Mouse (Mus musculus) thymus, postnatal 36 days (tissue): Measurements from ENCODE around the gene Btbd9.
"Not testable (repeated sequence)": the region's sequence is repeated elsewhere in the genome, so short reads cannot be mapped to it uniquely, and the experiment has no call there.

Experiments used
- DNase-seq, 2 experiments: peaks; one replicate each; pipeline ENCODE4 v3.0.0; 2022; ENCODE audit warnings: mixed read lengths in 2 of 2

The Btbd9 gene

DNA sequence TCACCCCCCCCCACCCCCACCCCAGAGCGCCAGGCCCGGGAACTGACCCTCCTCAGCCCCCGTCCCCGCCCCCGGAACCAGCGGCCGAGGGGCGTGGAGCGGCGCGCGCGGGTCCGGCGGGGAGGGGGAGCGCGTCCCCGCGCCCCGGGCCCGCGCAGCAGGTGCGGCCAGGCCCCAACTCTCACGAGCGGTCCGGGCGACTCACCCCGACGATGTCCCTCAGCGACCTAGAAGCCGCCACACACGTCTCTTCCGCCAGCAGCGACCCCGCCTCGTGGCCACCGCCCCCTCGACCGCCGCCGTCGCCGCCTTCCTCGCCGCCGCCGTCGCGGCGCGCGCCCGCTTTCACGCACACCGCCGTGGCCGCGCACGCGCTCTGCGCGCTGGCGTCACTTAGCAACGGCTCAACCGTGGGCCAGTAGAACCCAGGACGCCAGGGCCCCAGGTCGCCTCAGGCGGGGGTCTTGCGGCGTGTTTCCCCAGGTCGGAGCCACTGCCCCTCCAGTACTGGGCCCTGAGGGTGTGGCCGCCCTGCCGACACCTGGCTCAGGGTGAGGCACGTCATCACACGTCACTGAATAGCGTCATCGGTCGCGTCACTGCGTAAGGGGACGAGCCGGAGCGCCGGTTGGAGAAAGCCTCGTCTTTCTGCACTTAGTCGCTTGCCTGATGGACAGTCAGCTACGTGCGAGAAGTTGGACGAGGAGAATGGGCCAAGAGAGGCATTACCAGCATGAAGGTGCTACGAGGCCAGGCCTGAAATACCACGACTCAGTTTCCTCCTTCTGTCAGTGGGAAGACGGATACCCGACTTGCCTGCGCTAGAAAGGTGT lies at the start of gene Btbd9:
Btbd9 (minus strand) TSS at position 548 of the 833 bp plus-strand sequence.
- peak; percentile 92 to 96 for DNase-seq

DNA sequence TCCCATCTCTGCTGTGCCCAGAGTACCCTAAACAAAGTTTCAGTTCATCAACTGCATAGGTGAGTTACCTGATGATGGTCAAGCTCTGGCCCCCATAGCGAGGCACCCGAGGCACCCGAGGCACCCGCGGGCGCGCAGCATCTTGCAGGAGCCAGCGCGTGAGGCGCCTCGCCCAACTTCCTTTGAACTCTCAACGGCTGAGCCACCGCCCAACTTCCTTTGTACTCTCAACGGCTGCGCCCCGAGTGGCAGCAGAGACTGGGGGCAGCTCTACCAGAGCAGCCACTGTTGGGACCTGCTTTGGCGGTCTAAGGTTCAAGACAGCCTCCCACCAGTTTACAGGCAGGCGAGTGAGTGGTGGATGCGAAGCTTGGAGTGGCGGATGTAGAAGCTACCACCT lies 47.8 kb upstream of the Btbd9 start, which contains the start of gene Dnah8:
Dnah8 (plus strand) TSS at position 223 of the 400 bp plus-strand sequence.
- not testable (repeated sequence) for DNase-seq

DNA sequence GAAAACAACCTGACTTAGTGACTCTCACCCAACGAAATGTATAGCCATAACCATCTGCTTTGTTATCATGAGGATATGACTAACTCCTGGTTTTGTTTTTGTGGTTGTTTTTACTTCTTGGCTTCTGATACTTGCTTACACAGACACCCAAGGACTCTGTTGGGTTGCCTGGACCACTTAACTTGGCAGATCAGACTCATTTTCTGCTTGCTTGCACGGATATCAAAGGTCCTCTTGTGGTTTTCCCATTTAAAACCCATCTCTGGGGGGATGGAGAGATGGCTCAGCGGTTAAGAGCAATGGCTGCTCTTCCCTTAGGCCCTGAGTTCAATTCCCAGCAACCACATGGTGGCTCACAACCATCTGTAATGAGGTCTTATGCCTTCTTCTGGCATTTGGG lies 46.9 kb upstream of the Btbd9 start:
- no peak for DNase-seq

DNA sequence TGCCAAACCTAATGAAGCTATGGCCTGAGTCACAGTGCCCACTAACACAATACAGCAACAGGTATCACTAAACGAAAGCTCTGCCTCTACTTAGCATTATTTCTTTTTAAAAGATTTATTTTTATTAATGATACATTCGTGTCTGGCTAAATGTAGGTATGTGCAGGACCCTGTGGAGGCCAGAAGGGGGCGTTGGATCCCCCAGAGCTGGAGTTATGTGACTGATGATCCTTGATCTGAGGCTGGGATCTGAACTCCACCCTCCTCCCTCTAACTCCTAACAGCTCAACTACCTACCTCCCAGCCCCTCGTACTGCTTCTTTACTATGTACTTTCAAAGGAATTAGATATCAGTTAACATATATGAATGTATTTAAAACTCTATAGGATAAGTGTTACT lies 45.2 kb upstream of the Btbd9 start:
- no peak for DNase-seq

DNA sequence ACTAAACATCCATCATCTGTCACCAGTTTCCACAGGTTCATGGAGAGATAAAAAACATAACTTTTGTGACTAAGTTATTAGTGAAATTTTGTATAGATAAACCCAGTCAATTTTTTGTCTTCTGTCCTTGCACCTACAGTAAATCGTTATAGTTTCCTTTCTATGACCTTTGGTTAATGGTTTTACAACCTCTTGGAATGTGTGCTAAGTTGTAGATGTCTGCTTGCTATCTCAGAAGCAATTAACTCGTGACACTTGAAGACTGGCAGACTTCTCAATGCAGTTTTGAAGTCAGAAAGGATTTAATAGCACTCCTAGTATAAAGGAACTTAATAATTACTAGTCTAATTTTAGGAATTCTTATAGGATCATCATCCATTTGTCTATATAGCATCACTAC lies 44.3 kb upstream of the Btbd9 start:
- no peak for DNase-seq

DNA sequence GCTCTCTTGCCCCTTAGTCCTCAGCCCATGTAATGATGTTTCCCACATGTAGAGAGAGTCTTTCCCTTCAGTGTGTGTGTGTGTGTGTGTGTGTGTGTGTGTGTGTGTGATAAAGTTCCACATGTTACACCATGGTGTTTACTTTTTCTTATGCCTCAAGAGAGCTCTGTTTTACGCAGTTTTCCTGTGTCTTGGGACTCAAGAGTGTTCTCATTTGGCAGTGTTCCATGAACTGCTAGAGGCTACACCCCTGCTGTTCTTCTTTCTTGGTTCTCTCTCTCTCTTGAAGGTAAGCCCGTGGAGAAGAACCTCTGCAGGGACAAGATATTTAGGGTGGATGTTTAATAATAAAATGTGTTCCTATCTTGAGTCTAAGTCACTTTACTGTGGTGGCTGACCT lies 42.9 kb upstream of the Btbd9 start:
- DNase-seq, result no peak

DNA sequence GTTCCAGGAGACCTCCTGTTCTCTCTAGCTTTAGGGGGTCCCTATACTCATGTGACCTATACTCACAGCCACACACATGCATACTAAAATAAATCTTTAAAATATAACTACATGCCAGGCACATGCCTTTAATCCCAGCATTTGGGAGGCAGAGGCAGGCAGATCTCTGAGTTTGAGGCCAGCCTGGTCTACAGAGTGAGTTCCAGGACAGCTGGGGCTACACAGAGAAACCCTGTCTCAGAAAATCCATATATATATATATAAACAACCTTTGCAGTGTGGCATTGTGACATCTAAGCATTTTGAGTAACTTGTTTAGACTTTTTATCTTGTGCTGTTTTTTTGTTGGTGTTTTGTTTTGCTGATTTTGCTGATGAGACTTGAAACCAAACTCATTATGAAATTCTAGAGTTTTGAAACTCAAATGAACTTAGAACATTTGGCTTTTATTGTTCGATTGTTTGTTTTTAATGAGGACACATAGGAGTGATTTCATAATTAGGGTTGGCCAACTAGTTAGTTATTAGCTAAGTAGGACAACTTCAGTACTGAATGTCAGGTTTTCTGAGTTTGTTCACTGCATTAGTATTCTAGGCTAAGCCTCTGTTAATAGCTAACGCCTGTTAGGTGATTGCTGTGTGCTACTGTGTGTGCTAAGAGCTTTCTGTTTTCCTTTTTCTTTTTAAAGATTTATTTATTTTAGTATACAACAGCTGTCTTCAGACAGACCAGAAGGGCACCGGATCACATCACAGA lies 42.0 kb upstream of the Btbd9 start:
- DNase-seq, result no peak

DNA sequence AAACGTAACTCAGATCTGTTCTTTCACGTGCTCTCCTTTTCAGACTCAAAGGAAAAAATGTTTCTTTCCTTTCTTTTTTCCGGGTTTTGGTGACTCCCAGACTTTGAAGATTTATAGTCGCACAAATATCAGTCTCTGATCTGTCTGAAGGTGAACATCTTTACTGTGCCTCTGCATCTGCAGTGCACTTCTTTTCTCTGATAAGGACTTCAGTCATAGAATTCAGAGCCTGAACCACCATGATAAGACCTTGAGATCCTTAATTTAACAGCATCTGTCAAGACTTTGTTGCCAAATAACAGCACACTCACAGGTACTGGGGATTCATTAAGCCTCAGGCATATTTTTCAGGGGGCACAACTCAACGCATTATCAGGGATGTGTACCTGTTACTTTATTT lies 39.9 kb upstream of the Btbd9 start:
- no peak for DNase-seq

DNA sequence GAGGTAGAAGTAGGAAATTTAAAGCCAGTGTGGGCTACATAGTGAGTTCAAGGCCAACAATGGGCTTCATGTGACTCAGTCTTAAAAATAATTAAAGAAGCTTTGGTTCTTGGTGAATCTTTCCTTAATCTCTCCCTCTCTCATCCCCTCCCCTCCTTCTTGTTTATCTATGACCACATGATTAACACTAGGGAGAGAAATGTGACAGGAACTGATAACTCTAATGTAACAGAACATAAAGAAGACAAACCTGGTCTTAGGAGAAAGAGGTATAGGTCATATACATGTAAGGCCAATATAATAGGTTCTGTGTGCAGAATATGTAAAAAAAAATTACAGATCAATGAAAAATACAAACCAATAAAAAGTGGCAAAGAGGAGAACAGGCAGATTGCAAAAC lies 37.1 kb upstream of the Btbd9 start:
- DNase-seq, result no peak

DNA sequence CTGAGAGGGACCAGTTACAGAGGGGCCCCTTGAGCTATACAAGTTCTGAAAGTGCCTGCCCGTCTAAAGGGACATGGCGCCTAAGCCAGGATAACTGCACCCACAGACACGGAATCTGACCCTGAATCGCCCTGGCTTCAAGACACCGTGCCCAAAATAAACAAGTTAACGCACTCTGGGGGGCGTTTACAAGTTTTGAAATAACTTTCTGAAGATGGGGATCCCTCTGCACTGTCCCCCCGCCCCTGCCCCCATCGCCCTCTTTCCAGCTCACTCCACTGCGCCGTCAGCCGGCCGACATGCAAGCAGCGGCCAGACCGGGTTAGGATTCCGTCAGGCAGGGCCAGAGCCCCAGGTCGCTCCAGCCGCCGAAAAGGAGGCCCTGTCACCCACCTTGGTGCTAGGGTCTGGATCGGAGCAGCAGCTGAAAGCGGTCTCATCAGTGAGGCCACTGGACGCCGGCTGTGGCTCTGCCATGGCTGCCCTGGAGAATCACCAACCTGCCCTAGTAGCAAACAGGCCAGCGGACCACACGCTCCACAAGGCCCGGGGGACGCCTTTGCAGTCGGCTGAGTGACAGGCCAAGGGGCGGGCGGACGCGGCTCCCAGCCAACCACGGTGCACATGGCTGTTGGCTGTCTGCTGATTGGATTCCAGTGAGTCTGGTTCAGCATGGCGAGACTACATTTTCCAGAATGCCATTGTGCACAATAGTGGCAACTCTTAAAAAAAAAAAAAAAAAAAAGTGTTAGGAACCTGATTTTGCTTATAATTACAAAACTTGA lies 36.0 kb upstream of the Btbd9 start:
- DNase-seq, result peak; percentile 99

DNA sequence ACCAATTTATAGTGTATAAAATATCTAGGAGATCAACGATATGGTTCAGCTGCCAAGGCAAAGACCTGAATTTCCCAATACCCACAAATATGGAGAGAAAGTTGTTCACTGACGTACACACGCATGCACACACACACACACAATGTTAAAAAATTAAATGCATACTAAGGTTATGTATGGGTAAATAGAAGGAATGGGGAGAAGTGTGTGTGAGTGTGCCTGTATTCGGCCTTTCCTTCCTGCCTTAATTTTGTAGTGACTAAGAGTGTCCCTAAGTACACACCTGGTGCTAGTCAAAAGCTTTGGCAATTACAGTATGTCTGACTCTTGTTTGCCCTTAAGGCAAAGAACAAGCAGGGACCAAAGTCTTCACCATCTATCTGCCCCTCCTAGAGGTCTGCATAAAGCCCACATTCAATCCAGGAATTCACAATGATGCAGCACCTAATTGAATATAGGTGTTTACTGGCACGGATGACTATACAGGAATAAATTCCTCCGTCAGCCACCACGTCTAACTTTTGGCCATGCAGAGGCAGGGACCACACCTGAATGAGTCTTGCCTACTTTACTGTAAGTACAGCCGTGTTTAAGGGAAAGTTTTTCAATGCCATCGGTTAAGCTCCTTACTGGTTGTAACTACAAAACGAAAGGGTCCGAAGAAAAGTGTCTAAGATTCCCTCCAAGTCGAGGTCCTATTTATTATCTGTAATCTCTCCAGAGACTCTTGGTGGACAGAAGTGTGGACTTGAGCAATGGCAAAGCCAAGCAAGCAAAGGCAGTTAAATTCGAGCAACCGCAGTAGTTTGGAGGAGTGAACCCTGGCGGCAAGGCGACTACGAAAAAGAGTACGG lies 35.2 kb upstream of the Btbd9 start:
- DNase-seq, result no peak

DNA sequence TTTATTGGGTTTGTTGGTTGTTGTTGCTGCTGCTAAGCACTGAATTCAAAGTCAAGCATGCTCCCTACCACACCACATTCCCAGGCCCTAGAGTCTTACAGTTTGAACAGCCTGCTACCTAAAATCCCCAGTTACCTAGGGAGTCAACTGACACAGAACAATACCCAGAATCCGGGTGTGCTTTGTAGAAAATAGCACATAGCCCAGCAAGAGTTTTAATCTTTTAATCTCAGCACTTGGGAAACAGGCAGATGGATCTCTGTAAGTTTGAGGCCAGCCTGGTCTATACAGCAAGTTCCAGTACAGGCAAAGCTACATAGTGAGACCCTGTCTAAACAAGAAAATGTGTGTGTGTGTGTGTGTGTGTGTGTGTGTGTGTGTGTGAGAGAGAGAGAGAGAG lies 34.5 kb upstream of the Btbd9 start:
- no peak for DNase-seq

DNA sequence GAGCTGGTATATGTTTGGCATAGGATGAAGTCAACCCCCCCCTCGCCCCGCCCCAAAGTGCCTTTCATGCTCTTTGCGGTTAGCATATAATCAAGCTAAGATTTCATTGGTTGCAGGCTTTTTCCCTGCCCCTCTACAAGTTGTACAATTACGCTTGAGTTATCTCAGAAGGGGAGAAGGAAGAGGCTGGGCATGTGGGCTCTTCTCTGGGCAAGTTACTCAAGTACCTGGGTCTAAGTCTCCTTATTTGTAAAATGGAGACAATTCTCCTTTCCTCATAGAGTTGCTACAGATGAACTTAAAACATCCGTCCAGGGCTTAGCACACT lies 33.7 kb upstream of the Btbd9 start:
- no peak for DNase-seq

DNA sequence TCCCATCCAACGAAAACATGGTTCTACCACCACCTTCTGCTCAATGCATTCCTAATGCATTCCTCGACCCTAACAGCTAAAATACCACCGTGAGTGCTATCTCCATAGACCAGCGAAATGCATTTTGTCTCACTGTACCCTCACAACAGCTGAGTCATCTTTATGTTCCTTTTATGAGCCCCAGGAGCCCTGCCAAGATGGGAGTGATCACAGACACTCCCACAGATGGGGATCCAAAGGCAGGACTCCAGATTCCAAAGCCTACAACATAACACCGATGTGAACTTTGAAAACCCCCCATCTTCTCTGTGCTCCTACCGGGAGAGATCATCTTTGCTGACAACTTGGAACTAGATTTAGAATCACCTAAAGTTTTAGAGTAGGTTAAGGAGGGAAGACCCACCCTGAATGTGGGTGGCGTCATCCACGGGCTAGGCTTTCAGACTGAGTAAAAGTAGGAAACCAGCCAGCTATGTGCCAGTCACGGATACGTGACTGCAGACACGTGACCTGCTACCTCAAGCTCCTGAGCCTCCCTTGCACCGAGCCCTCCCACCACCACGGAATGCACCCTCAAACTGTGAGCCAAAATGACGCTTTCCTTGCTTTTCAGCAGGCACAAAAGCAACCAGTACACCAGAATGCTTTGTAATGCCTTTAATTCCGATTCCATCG lies 33.2 kb upstream of the Btbd9 start:
- DNase-seq, result no peak

DNA sequence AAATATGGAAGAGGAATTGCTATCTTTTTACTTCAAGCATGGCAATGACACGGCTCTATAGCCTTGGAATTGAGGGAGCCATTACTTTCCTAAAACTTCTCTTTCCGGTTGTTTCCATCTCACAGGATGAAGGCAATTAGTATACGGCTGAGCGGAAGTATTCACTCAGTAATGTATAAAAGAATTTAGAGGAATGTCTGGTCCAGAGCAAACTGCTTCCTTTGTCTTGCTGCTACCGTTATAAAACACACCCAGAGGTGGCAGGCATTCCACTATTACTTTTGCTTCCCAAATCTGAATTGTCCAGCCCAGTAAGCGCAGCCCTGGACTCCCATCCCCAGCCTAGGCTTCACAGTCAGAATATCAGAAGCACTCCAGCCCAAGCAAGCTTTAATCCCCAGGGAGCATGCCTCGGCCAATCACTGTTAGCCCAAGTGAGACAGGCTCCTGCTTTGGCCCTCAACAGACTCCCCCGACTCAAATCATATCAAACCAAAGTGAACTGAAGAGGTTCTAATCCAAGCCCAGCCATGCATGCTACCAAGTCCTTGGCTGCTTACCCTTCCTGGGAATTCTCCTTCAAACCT lies 31.7 kb upstream of the Btbd9 start:
- DNase-seq, result no peak

DNA sequence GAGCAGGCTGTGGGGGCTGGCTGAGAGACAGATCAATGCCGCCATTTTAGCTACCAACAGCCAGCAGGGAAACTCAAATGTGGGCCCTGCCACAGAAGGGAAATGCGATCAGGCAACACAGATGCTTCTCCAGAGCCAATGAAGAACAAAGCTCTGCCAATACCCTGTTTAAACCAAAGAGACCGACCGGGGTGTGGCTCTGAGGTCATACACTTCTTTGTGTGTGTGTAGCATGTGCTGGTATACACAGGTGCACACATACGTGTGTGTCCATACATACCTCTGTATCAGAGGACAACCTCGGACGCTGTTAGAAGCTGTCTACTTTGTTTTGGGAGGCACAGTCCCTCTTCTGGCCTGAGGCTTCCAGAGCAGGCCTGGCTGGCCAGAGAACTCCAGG lies 31.0 kb upstream of the Btbd9 start:
- DNase-seq, result no peak

DNA sequence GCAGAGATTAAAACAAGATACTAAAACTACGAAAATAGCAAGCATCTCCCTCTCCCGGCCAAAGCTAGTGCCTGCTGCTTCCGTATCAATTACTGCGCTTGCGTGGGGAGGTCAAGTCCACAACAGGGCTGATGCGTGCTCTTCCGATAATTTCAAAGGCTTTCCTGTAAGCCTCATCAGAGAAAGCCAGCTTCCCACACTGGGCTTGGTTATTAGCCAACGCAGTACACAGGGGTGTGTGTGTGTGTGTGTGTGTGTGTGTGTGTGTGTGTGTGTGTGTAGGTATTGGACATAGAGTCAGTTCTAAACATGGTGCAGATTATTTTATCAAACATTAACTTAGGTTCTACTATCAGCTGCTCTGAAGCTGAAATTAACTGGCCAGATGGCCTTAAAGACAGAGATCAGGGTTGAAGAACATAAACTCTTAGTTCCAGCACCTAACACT lies 30.4 kb upstream of the Btbd9 start:
- no peak for DNase-seq

DNA sequence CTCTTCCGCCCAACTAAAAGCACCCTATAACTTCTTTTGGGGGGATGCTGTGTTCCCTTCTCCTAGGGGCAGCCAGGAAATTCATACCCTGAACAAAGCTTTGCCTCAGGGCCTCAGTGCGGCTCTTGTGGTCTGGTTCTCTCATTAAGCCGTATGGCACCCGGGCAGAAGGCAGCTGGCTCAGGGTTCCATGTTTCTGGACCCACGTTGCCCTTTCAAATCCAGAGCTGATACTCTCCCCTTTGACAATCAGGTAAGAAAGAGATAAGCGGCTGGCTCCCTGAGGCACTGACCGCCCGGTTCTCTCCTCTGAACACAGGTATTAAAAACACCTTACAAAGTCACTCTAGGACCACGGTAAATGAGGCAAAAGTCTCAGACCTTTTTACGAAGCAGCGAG lies 29.9 kb upstream of the Btbd9 start:
- no peak for DNase-seq

DNA sequence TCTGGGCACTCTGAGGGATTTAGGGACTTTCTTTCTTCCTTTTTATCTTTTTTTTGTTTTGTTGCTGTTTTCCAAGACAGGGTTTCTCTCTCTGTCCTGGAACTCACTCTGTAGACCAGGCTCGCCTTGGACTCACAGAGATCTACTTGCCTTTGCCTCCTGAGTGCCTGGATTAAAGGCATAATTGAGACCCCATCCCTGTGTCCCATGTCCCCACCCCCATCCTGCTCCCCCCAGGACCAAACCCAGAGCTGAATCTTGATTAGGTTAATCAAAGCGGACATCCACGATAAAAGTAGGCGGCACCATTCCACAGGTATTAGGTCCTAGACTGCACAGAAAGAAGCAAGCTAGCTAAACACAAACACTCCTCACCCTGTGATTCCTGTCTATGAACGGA lies 28.7 kb upstream of the Btbd9 start:
- no peak for DNase-seq

DNA sequence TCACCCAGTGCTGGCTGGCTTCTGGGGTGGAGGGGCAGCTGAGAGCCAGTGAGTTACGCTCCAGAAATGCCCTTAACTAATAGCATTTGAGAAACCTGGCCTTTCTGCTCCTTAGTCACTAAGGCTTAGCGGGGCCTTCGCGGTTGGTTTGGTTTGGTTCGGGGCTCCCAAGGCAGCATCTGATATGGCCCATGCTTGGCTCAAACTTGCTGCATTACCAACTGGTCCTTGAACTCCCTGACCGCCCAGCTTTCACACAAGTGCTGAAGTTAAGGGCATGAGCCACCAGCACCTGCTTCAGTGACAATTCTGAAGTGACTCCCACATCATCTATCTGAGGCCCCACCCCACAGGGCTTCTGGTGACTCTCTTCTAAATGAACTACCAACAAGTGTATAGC lies 28.0 kb upstream of the Btbd9 start:
- DNase-seq, result no peak

DNA sequence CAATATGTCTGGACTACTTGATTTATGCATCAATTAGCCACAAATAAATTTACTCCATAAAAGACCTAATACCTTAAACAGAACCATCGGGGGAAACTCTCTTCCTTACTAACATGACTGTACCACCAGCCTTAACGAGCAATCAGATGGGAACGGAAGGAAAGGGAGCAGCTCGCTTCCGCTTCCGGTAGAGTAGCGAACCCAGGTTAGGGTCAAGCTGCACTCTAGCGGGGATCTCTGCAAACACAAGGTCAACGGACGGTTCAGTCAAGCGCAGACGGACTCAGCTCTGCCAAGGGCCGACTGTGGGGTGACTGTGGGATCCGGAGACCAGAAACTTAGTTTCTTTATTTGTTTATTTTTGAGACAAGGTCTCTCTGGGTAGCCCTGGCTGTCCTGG lies 25.9 kb upstream of the Btbd9 start:
- no peak for DNase-seq

DNA sequence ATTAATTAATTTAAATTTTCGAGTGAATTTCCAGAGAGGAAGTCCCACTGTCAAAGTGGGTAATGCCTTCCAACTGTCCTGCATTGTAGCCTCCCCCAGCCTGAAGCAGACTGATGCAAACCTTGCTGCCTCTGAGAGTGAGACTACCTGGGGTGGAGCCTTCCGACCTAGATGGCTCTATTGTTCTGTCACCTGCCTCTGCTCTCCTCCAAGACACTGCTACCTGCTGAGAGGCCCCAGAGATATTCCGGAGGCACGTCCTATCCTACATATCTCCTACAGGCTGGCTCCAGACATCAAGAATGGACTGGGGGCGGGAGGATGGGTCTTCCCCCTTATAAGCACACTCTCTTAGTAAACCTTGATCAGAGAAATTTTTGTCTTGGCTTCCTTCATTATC lies 22.0 kb upstream of the Btbd9 start:
- DNase-seq, result no peak
